Mouse (Mus musculus) left cerebral cortex, postnatal 36 days (tissue): Measurements from ENCODE around the gene Spry1. TPM values are rescaled to one million over a fixed set of nuclear protein-coding genes. Genes with fewer than 3 reads are reported as not detected.
A peak's percentile ranks its signal among the peaks of the same experiment; 100 is the strongest.

Experiments used
- DNase-seq, 2 experiments: peaks; one replicate each; pipeline ENCODE4 v3.0.0; 2021 to 2022; ENCODE audit warnings: low spot score in 2 of 2, mixed read lengths in 1 of 2
- intact Hi-C: fragments of 180-260 bp; cut with DNase I; formaldehyde crosslinking; loops from one replicate; pipeline ENCODE4 v1.15.1; 2025
- total RNA-seq, 2 experiments: library from RNA; stranded (reverse); gene quantifications; 2 replicates each; pipeline ENCODE4 v1.2.3; 2021

Gene Spry1
- total RNA-seq, 2 experiments from 2014 or later, result 9.5 to 9.6 TPM

DNA sequence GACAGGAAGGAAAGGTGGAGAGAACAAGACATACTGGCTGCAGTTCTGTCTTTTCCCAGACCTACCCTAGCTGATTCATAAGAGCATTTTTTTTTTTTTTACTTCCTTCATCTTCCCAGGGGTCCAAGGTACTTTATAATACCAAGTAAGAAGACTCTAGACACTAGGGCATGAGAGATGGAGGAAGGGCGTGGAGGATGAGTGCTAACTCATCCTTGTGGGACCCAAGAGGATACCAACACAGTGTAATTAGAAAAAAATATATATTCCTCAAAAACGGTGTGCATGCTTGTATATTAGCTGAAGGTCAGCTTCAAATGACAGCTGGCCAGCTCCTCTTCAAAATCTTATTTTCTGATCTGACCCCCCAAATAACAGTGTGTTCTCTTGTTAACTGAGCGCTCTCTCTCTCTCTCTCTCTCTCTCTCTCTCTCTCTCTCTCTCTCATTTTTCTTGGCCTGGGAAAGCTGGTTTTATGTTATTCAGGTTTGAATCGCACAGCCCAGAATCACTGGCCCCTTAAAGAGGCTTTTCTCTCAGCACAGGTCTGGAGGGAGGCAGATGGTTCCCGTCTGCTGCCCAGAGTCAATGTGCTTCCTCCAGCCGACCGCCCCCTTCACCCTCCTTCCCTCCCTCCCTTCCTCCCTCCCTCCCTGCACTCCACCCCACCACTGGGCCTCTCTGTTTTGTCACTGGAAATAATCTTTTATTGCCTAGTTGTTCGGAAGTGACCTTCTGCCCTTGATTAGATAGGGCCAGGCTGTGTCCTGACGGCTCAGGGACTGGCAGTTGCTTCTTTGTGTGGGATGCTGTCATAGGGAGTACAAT lies 26.8 kb downstream of the Spry1 start:
- intact Hi-C loops, result no loop called here
- no peak for DNase-seq

DNA sequence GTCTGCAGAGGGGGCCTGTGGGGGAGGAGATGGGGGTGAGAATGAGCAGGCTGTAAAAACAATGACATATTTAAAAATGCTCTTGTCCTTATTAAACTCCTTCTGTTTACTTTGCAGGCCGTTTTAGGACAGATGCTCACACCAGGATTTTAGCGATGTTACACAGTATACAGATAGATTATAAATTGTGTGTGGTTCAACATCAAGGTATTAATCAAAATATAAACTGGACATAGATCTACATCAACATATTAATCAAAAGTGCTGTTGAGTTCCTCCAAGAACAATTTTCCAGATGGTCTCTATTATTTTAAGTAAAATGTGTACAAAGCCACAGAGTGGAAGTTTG lies 27.3 kb downstream of the Spry1 start:
- intact Hi-C loops, result no loop called here

DNA sequence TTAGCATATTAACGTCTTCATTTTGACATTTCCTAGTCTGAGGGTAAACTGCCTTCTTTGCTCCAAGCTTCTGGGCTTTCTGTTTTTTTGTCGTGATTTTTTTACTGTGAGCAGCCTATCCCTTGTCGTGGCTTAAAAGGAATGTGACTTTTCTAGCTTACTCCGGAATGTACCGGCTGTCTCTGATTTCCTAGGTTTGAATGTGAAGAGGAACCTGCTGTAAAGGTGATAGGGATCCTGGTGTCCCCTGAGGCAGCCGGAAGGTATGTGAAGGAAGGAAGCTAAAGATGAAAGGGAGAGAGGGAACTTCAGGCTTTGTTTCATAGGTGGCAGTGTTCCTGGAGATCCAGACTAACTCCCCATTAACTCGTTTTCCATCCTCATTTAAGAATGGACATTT lies 28.0 kb downstream of the Spry1 start:
- intact Hi-C loops, result no loop called here

More for the DNA sequence above, 27.3 kb downstream of the Spry1 start:
- no peak for DNase-seq

DNA sequence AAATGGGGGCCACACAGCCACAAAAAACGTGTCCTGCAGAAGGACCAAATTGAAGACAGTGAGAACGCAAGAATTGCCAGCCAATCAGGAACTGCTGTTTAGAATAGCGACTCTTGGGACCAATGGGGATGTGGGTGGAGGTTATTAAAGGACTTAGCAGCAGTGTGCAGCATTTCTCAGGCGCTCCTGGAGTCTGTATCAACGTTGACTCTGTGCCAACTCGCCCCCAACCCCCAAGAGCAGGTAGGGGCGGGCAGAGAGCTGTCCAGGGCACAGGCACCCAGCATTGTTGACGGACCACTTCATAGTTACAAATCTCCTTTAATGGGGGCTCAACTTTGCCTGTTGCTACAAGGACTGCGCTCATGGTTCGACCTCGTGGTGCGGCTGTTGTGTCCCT lies 28.9 kb downstream of the Spry1 start:
- intact Hi-C loops, result no loop called here
- no peak for DNase-seq

More for the DNA sequence above, 28.0 kb downstream of the Spry1 start:
- no peak for DNase-seq

DNA sequence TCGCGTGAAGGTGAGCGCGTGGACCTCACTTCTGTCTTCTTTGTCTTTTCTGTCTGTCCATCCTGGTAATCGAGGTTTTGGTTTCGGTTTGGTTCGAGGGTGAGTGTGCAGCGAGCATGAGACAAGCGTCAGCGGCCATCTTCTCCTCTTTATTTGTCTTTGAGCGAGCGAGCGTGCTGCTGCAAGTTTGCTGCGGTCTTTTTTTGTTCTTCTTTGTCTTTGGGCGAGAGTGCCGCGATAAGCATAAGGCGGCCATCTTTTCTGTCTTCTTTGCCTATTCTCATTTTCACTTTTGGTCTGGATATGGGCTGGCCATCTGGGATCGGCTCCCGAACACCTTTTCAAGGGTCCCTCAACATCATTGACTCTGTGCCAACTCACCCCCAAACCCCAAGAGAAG lies 29.4 kb downstream of the Spry1 start:
- no peak for DNase-seq
- intact Hi-C loops, result no loop called here

DNA sequence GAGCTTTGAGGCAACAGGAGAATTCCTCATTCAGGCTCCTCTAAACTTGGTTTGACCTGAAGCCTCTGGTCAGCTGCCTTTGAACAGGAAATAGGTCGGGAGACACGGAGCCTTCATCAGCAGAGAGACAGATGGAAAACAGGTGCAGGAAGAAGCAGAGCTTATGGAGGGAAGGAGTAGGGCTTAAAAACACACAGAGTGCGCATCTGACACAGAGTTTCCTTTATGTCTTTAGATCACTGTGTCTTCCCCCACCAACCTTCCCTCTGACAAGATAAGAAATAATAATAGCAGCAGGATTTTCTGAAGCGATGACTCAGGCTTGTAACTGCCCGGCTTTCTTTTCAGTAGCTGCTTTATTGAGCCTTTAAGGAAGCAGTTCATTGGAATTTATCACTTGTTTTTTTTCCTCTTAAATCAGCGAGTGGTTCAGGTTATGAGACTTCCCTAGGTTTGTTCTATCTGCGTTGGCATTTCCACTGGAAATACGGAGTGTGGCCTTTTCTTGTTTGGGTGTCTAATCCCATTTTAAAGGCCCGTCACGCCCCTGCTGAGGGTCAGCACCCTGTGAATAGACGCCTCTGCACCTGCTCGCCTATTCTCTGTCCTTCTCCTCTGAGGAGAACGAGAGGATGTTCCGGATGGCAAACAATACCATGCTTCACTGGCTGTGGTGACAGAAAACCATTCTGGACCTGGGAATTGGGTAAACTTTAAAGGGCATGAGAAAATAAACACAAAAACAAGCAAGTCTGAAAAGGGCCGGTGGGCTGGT lies 32.7 kb downstream of the Spry1 start:
- intact Hi-C loops, result no loop called here
- no peak for DNase-seq

DNA sequence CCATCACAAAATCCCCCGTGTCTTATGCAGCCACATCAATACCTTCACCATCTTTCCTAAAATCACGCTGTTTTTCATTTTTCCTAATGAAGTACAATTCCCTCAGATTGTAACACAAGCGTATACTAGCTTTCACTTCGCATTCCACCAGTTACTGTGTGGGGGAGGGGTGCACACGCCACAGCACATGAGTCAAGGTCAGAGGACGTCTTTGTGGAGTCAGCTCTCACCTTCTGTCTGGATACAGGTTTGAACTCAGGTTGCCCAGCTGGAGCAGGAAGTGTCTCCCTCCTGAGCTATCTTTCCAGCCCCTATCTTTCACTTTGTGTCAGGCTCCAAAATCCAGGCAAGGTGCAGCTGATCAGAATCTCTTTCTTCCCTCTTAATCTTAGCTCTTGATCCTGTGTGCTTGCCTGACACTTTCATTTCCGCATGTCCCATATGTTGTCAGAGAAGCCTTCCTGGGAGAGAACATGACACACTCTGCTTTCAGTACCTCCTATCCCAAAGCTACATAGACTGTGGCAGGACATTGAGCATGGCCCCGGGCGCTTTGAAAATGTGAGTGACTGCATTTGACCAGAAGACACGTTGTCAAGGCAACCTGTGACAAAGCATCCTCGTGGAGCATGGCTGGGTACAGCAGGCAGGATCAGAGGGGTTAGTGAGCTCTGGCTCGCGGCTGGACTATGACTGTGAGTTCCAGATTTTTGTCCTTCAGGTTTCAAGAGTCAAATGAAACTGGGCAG lies 33.9 kb downstream of the Spry1 start:
- DNase-seq, result no peak
- intact Hi-C loops, result no loop called here

DNA sequence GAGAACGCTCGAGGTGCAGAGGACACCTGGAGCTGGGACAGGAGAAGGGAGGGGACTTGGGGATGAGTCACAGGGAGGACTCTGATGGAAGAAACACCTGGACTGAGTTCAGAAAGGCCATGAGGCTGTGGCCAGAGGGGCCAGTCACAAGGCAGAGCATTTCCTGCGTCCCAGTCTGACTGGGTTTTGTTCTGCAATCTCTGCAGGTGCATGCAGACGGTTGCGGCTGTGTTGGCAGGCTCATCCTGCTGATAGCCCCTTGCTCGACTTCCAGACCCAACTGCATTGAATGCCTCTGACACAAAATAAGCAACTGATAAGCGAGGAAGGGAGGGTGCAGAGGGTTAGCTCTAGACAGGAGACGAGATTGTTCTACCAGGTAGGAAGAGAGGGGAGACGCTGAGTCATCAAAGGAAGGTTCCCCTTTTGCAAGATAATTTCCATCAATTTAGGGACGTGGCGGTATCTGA lies 35.3 kb downstream of the Spry1 start:
- intact Hi-C loops, result no loop called here
- DNase-seq, result no peak

DNA sequence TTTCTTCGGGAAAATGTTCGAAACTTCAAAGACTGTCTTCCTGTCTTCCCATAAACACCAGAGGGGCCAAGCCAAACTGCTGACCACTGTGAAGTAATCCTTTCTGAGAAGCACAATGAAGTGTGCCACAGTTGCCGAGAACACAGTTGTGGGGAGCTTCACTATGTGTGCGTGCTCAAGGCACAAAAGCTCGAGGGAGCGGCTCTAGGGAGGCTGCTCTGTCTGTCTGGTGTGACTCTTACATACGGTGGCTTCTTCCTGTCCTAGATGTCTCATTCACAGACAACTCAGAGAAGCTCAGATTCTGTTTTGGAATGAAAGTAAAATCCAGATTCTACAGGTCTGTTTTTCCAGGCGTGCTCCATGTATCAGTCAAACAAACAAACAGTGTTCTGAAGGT lies 36.5 kb downstream of the Spry1 start:
- no peak for DNase-seq
- intact Hi-C loops, result no loop called here

DNA sequence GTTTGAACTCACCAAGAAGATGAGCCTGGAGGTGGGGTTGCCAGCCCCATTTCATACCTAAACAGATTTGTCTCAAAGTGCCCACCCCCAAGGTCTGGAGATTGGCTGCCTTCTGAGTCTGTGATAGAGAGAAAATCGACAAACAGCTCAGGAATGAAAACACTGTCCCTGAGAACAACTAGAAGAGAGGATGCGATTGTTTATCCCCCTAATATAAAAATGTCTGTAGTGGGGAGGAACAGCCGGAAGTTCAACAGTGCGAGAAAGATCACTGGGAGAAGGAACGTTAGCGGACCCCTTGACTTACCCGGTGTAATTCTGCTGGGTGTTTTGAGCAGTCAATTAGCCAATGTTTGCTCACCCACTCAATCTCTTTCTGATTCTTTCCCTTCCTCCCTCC lies 46.5 kb downstream of the Spry1 start:
- intact Hi-C loops, result no loop called here
- no peak for DNase-seq

DNA sequence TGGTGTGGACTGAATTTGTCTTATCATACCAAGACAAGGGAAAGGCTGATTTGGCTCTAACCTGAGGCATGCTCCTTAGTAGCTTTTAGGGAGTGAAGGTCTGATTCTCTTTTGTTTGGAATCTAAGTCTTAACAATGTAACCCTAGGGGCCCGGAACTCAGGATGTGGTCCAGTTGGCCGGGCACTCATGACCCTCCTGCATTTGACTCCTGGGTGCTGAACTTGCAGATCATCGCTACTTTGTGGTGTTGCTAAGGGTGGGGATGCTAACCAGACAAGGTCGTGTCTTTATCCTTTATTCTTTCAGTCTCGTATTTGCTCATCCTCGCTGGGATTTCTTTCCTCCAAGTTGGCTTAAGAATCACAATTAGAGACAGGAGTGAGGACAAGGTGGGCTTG lies 47.0 kb downstream of the Spry1 start:
- no peak for DNase-seq
- intact Hi-C loops, result no loop called here

DNA sequence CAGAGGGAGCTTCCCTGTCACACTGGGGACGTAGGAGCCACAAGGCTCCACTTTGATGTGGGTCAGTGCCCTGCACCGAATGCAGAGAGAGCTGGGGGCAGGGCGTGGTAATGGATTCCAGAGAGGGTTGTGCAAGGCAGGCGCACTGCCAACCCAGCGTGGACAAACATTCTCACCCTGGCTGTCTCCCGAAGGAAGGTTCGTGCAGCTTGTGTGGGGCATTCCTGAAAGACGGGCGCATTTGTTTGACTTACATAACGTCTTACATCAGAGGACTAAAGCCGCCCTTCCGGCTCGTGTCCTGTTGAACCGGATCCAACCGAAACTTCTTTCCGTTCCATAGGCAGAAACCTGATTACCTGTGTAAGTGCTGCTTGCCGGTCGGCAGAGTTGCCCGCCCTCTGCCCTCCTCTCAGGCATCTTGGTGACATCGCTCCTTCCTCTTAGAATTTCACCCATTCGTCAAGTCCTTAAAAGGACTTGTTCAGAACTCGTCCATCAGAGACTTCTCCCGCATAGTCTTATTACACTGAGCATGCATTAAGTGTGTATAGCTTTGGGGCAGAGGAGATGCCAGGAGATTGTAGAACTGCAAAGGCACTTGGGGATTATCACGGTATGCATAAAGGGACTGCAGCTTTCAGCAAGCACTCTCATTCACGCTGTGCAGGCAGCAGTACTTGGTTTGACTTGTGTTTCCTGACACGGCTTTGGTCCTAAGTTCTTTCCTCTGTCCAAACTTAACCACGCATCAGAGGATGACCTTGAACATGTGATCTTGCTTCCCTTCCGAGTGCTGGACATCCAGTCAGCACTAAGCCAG lies 47.6 kb downstream of the Spry1 start:
- intact Hi-C loops, result no loop called here
- peak; percentile 57 to 64 for DNase-seq

DNA sequence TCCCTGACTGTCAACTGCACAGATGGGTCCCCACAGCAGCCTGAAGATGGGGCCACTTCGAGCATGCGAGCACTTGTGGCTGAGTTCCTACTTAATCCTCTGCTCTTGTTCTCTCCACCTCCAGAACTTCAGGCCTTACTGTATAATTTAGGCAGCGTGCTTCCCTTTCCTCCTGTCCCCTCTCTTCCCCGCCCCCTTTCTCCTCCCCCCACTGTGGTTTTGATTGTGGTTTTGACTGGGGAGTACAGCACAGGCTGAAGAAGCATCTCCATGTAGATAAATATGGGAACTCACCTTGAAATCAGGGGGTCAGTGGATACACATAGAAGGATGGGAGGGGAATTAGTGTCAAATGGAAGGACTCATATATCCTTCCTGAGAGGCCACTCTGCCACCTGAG lies 53.2 kb downstream of the Spry1 start:
- DNase-seq, result no peak
- intact Hi-C loops, result no loop called here

DNA sequence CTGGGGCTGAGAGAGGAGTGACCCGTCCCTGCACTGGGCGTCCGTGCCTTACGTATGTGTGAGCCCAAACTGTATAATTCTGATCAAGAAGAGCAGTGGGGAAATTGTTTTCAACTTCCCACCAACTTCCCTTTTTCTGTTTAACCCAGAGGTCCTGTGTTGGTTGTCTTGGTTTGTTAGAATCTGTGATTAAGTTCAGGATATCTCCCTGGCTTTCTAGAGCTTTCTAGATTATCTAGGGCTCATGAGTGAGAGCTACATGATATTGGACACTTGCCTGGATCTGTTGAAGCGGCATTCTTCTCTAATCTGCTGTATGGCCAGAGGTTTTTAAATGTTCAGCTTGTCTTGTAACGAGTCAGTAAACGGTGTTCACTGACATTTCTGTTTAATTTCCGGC lies 53.8 kb downstream of the Spry1 start:
- intact Hi-C loops, result no loop called here
- no peak for DNase-seq

Other genes with a start within 250 kb of the Spry1 start
- 10 to 100 TPM; 21.5 to 25.4 TPM for gene Spata5, start 220.1 kb upstream of the Spry1 start, total RNA-seq
- 1 to 10 TPM; 6.8 to 8.8 TPM for gene Nudt6, start 219.7 kb upstream of the Spry1 start, total RNA-seq
- gene Gm5148, start 84.5 kb downstream of the Spry1 start, total RNA-seq, result 1 to 10 TPM; 3.7 to 3.9 TPM